Mouse (Mus musculus) heart, embryonic 16.5 days (tissue): Measurements from ENCODE around the gene Slc5a2. TPM values are rescaled to one million over a fixed set of nuclear protein-coding genes. Genes with fewer than 3 reads are reported as not detected.

Source experiments
- ATAC-seq: fragments of 200-750 bp; cut with Nextera tagmentation; replicated peaks from 2 replicates; pipeline ENCODE4 v1.8.0; 2017; ENCODE audit warnings: moderate number of reproducible peaks; ENCODE audit not compliant: insufficient read depth, low FRiP score; ENCODE audit errors: extremely low read depth
- H3K27ac ChIP-seq: fragments of 300-500 bp; sonication (generic); 2 replicates; pipeline ENCODE4 v1.5.1; 2014; ENCODE audit warnings: mild to moderate bottlenecking, low read length, control low read depth, moderate library complexity
- H3K27me3 ChIP-seq: fragments of 300-500 bp; sonication (generic); 2 replicates; pipeline ENCODE4 v1.6.1; 2014; ENCODE audit warnings: low read length, mixed read lengths; ENCODE audit not compliant: control insufficient read depth, insufficient read depth
- H3K36me3 ChIP-seq: fragments of 300-500 bp; sonication (generic); 2 replicates; pipeline ENCODE4 v1.6.1; 2014; ENCODE audit not compliant: control insufficient read depth, insufficient read depth
- H3K4me1 ChIP-seq: fragments of 300-500 bp; sonication (generic); 2 replicates; pipeline ENCODE4 v1.6.1; 2014; ENCODE audit warnings: low read length, mixed read lengths; ENCODE audit not compliant: control insufficient read depth, insufficient read depth
- H3K4me2 ChIP-seq: fragments of 300-500 bp; sonication (generic); 2 replicates; pipeline ENCODE4 v1.6.1; 2014; ENCODE audit warnings: low read depth, mild to moderate bottlenecking, control low read depth, low read length
- H3K4me3 ChIP-seq: fragments of 300-500 bp; sonication (generic); 2 replicates; pipeline ENCODE4 v1.5.1; 2014; ENCODE audit warnings: mild to moderate bottlenecking, control low read depth, low read length
- H3K9ac ChIP-seq: fragments of 300-500 bp; sonication (generic); 2 replicates; pipeline ENCODE4 v1.6.1; 2014; ENCODE audit warnings: low read length, control low read depth
- H3K9me3 ChIP-seq: fragments of 300-500 bp; sonication (generic); replicated peaks from 2 replicates; pipeline ENCODE4 v1.6.1; 2016; ENCODE audit warnings: low read length; ENCODE audit not compliant: control insufficient read depth
- WGBS: fragments of 180-500 bp; shearing (Covaris S2); extraction: QIAGEN DNeasy Blood & Tissue Kit; methylation state at CpG from one replicate; pipeline ENCODE4 v1.1.7; 2014; 5-methylcytosine and 5-hydroxymethylcytosine counted together
- polyA plus RNA-seq: library from polyadenylated mRNA; unstranded; fragments of >200 nt; fragmentation: Nextera tagmentation; extraction: Ambion mirVana; gene quantifications from 2 replicates; pipeline ENCODE4 v1.2.1, GENCODE M21; 2015

The Slc5a2 gene
- 0.11 TPM in 1 of 2 replicates, not detected in the other for polyA plus RNA-seq

GRCm38 (mm10) chr7:128265411-128265810 lies at the start of gene Slc5a2:
Slc5a2 (plus strand) TSS chr7:128265657.
- Histone ChIP-seq H3K4me2 (no peak within 1 kb of the TSS), H3K9me3 (no peaks in the 10 kb centered on the region), H3K9ac (no peak within 1 kb of the TSS), H3K27me3 (no peaks in the 10 kb centered on the region), H3K4me1 (peaks cover 2% of the 10 kb centered on the region; the same call in 1 of the 2 replicates), H3K4me3 (no peak within 1 kb of the TSS), H3K36me3 (no peaks in the 10 kb centered on the region), H3K27ac (no peak within 1 kb of the TSS)
- ATAC-seq, result no peak
- 83% methylated on average over 6 of the region's 6 CpGs for WGBS

- 58% methylated on average over 4 of the region's 4 CpGs for WGBS
- H3K9ac ChIP-seq, result no peak overlapping the region
- H3K4me2 ChIP-seq, result no peak overlapping the region
- H3K27ac ChIP-seq, result no peak overlapping the region
- no peak overlapping the region for H3K4me3 ChIP-seq
- H3K9me3 ChIP-seq, result no peaks in the 10 kb centered on the region
- no peak for ATAC-seq
- H3K27me3 ChIP-seq, result no peaks in the 10 kb centered on the region
- H3K36me3 ChIP-seq, result no peaks in the 10 kb centered on the region
- H3K4me1 ChIP-seq, result no peaks in the 10 kb centered on the region
Observed at GRCm38 (mm10) chr7:128219952-128220351, 45.5 kb upstream of the Slc5a2 start.

GRCm38 (mm10) chr7:128220936-128221335 lies 44.5 kb upstream of the Slc5a2 start:
- Histone ChIP-seq H3K9ac (no peak overlapping the region), H3K4me1 (no peaks in the 10 kb centered on the region), H3K27me3 (no peaks in the 10 kb centered on the region), H3K4me3 (no peak overlapping the region), H3K27ac (no peak overlapping the region), H3K9me3 (no peaks in the 10 kb centered on the region), H3K4me2 (no peak overlapping the region), H3K36me3 (no peaks in the 10 kb centered on the region)
- 88% methylated on average over 3 of the region's 3 CpGs for WGBS
- ATAC-seq, result no peak

- Histone ChIP-seq H3K4me1 (peaks cover 2% of the 10 kb centered on the region), H3K36me3 (no peaks in the 10 kb centered on the region), H3K4me3 (no peak overlapping the region), H3K4me2 (no peak overlapping the region), H3K9ac (no peak overlapping the region), H3K27ac (no peak overlapping the region), H3K27me3 (no peaks in the 10 kb centered on the region), H3K9me3 (no peaks in the 10 kb centered on the region; the same call in 1 of the 2 replicates)
- 30% methylated on average over 8 of the region's 8 CpGs for WGBS
- no peak; the same call in 1 of the 2 replicates for ATAC-seq
Observed at GRCm38 (mm10) chr7:128231741-128232140, 33.7 kb upstream of the Slc5a2 start.

GRCm38 (mm10) chr7:128234796-128235195 lies 30.7 kb upstream of the Slc5a2 start:
- Histone ChIP-seq H3K9ac (no peak overlapping the region), H3K9me3 (no peaks in the 10 kb centered on the region; the same call in 1 of the 2 replicates), H3K4me3 (no peak overlapping the region), H3K27ac (no peak overlapping the region), H3K27me3 (no peaks in the 10 kb centered on the region), H3K4me1 (peaks cover 15% of the 10 kb centered on the region), H3K36me3 (no peaks in the 10 kb centered on the region; the same call in none of the 2 replicates), H3K4me2 (no peak overlapping the region)
- ATAC-seq, result no peak
- 86% methylated on average over 2 of the region's 2 CpGs for WGBS

- peaks cover 6% of the 10 kb centered on the region for H3K36me3 ChIP-seq
- no peak overlapping the region for H3K4me2 ChIP-seq
- H3K9ac ChIP-seq, result no peak overlapping the region
- no peak overlapping the region for H3K27ac ChIP-seq
- H3K4me1 ChIP-seq, result peaks cover 15% of the 10 kb centered on the region
- H3K27me3 ChIP-seq, result no peaks in the 10 kb centered on the region
- ATAC-seq, result no peak
- 75% methylated on average over 1 of the region's 1 CpGs for WGBS
- H3K4me3 ChIP-seq, result no peak overlapping the region
- no peaks in the 10 kb centered on the region; the same call in 1 of the 2 replicates for H3K9me3 ChIP-seq
Observed at GRCm38 (mm10) chr7:128235481-128235880, 30.0 kb upstream of the Slc5a2 start.

- no peak overlapping the region for H3K27ac ChIP-seq
- ATAC-seq, result no peak
- peak overlapping the region; percentile 78 for H3K4me2 ChIP-seq
- peaks cover 9% of the 10 kb centered on the region for H3K36me3 ChIP-seq
- H3K9ac ChIP-seq, result peak overlapping the region; percentile 89
- no peaks in the 10 kb centered on the region; the same call in 1 of the 2 replicates for H3K9me3 ChIP-seq
- H3K4me1 ChIP-seq, result peaks cover 15% of the 10 kb centered on the region
- H3K27me3 ChIP-seq, result no peaks in the 10 kb centered on the region
- no peak overlapping the region for H3K4me3 ChIP-seq
- 91% methylated on average over 13 of the region's 13 CpGs for WGBS
Observed at GRCm38 (mm10) chr7:128236426-128236825, 29.0 kb upstream of the Slc5a2 start.

- no peaks in the 10 kb centered on the region for H3K27me3 ChIP-seq
Observed at GRCm38 (mm10) chr7:128236856-128237592, 28.4 kb upstream of the Slc5a2 start, which contains the start of gene Armc5. Armc5 (plus strand) TSS chr7:128237342.

GRCm38 (mm10) chr7:128237593-128237926 lies 27.9 kb upstream of the Slc5a2 start:
- H3K36me3 ChIP-seq, result peaks cover 18% of the 10 kb centered on the region
- WGBS, result 0% methylated on average over 25 of the region's 25 CpGs
- peaks cover 15% of the 10 kb centered on the region for H3K4me1 ChIP-seq
- peak overlapping the region; percentile 78 for H3K4me2 ChIP-seq
- no peaks in the 10 kb centered on the region for H3K27me3 ChIP-seq
- H3K4me3 ChIP-seq, result peak overlapping the region; percentile 86
- no peak for ATAC-seq
- peak overlapping the region; percentile 99 for H3K27ac ChIP-seq
- H3K9me3 ChIP-seq, result no peaks in the 10 kb centered on the region
- H3K9ac ChIP-seq, result peak overlapping the region; percentile 89

More at GRCm38 (mm10) chr7:128236856-128237592, 28.4 kb upstream of the Slc5a2 start, which contains the start of gene Armc5:
- Histone ChIP-seq H3K9me3 (no peaks in the 10 kb centered on the region), H3K4me1 (peaks cover 15% of the 10 kb centered on the region), H3K9ac (peak within 1 kb of the TSS; percentile 89), H3K4me3 (peak within 1 kb of the TSS; percentile 86), H3K4me2 (peak within 1 kb of the TSS; percentile 78), H3K27ac (peak within 1 kb of the TSS; percentile 99), H3K36me3 (peaks cover 13% of the 10 kb centered on the region)
- ATAC-seq, result no peak; the same call in 1 of the 2 replicates
- 24% methylated on average over 37 of the region's 37 CpGs for WGBS
